Comparison of ENCODE assay signal across 21 mouse cellular contexts in the genomic region with DNA sequence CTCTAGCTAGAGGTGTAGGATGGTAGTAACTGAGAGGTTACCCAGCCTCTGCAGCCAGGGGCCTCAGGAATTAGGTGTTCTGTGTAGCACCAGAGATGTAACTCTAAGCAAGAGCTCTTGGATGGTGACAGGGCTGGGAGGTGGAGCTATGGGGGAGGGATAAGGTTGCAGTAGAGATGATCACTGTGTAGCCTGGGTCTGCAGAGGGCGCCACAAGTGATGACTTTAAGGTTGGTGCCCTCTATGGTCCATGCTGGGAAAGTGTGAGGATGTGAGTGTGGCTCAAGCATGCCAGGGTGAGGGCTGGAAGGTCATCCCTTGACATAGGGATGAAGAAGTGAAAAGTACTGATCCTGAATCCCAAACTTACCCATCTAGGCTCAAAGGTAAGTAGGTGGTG. TPM values are rescaled to one million over a fixed set of nuclear protein-coding genes. Genes with fewer than 3 reads are reported as not detected.
DNase-seq lines count a peak whose midpoint lies in the region; ATAC-seq and TF ChIP-seq lines count a peak whose summit lies in the region.
"Had no signal": no experiment of that assay in that cellular context is flagged by ENCODE, and none has a peak within 500 bp of the region (broad histone marks: within the 10 kb centered on the region; RNA-seq: fewer than 3 reads in every experiment).

No protein-coding gene starts in this region.

- no peak for ATAC-seq in intestine, postnatal 0 days
- no peak for ATAC-seq in intestine, embryonic 15.5 days
- peak; percentile 18 for ATAC-seq in Patski
- peak; percentile 91 for ATAC-seq in megakaryocyte-erythroid progenitor cell, adult 5-6 weeks (replicated peaks; ENCODE audit: low FRiP score, low TSS enrichment, poor library complexity, severe bottlenecking)
- ATAC-seq in hindbrain, embryonic 13.5 days (ENCODE audit: low FRiP score), result no peak
- ATAC-seq: activated CD4-positive, CD25-positive, alpha-beta regulatory T cell, adult 4 months; hindbrain, postnatal 0 days; midbrain, embryonic 16.5 days had no signal

- in situ Hi-C loops in Patski (cut with MboI; ENCODE audit: low pct_unique_long_range_greater_than_20kb), result no loop called here

- POLR2A ChIA-PET in Patski (lab: Charles Lee), result no interaction called here

- H3K4me1 ChIP-seq in intestine, postnatal 0 days (replicated peaks; ENCODE audit: control insufficient read depth, insufficient read depth, low read length), result no peaks in the 10 kb centered on the region
- no peaks in the 10 kb centered on the region for H3K4me1 ChIP-seq in intestine, embryonic 15.5 days (replicated peaks)
- no peaks in the 10 kb centered on the region for H3K4me1 ChIP-seq in hindbrain, embryonic 13.5 days (replicated peaks)
- H3K4me1 ChIP-seq: neural tube, embryonic 15.5 days had no signal

- no peak overlapping the region for H3K27ac ChIP-seq in intestine, postnatal 0 days (ENCODE audit: low read depth, low read length)
- H3K27ac ChIP-seq in intestine, embryonic 15.5 days, result no peak overlapping the region
- no peak overlapping the region for H3K27ac ChIP-seq in hindbrain, embryonic 13.5 days
- H3K27ac ChIP-seq: hindbrain, postnatal 0 days; left cerebral cortex, adult 2 months; neural tube, embryonic 15.5 days had no signal

- WGBS in intestine, postnatal 0 days, result 42% methylated on average over 1 of the region's 1 CpGs
- WGBS in intestine, embryonic 15.5 days, result 14% methylated on average over 1 of the region's 1 CpGs
- WGBS in hindbrain, embryonic 13.5 days, result 18% methylated on average over 1 of the region's 1 CpGs

- H3K9ac ChIP-seq in intestine, postnatal 0 days (ENCODE audit: low read depth, low read length), result no peak overlapping the region
- H3K9ac ChIP-seq in intestine, embryonic 15.5 days, result no peak overlapping the region
- no peak overlapping the region for H3K9ac ChIP-seq in hindbrain, embryonic 13.5 days
- H3K9ac ChIP-seq: neural tube, embryonic 15.5 days had no signal

- DNase-seq in 416B (ENCODE audit: low read depth) (peak; percentile 69), Patski (ENCODE audit: low read depth, low spot score) (no peak)
- no peak for DNase-seq in left cerebral cortex, adult 11 months (ENCODE audit: low spot score)
- DNase-seq in testis, postnatal 10 days (ENCODE audit: low spot score), result no peak
- DNase-seq: cerebellum, adult 8-10 months; gastrocnemius, postnatal 14 days; kidney, postnatal 10 days had no signal

- no peaks in the 10 kb centered on the region for H3K36me3 ChIP-seq in intestine, postnatal 0 days (ENCODE audit: control insufficient read depth, insufficient read depth)
- H3K36me3 ChIP-seq in intestine, embryonic 15.5 days, result no peaks in the 10 kb centered on the region
- no peaks in the 10 kb centered on the region for H3K36me3 ChIP-seq in hindbrain, embryonic 13.5 days
- H3K36me3 ChIP-seq: neural tube, embryonic 15.5 days had no signal

- no peak overlapping the region for H3K4me3 ChIP-seq in intestine, postnatal 0 days (ENCODE audit: low read depth, low read length)
- H3K4me3 ChIP-seq in intestine, embryonic 15.5 days (replicated peaks), result no peak overlapping the region
- no peak overlapping the region for H3K4me3 ChIP-seq in hindbrain, embryonic 13.5 days
- H3K4me3 ChIP-seq: left cerebral cortex, adult 2 months; neural tube, embryonic 15.5 days had no signal

- no peaks in the 10 kb centered on the region for H3K27me3 ChIP-seq in intestine, postnatal 0 days (replicated peaks; ENCODE audit: control insufficient read depth, insufficient read depth, low read length)
- no peaks in the 10 kb centered on the region for H3K27me3 ChIP-seq in intestine, embryonic 15.5 days (replicated peaks)
- no peaks in the 10 kb centered on the region for H3K27me3 ChIP-seq in Patski
- no peaks in the 10 kb centered on the region for H3K27me3 ChIP-seq in hindbrain, embryonic 13.5 days
- H3K27me3 ChIP-seq: neural tube, embryonic 15.5 days had no signal

- H3K9me3 ChIP-seq in intestine, postnatal 0 days (ENCODE audit: control insufficient read depth), result no peaks in the 10 kb centered on the region
- H3K9me3 ChIP-seq in intestine, embryonic 15.5 days, result no peaks in the 10 kb centered on the region
- no peaks in the 10 kb centered on the region for H3K9me3 ChIP-seq in hindbrain, embryonic 13.5 days
- H3K9me3 ChIP-seq: neural tube, embryonic 15.5 days had no signal

- TF ChIP-seq CTCF in intestine, postnatal 0 days (IDR thresholded peaks at IDR 0.05; ENCODE audit: low read depth), result peak; percentile 49
- TF ChIP-seq CTCF in Patski (IDR thresholded peaks at IDR 0.05), result no peak

- CTCF ChIA-PET in Patski (lab: Charles Lee), result interaction anchor here (1.1 to 3.3 kb wide), 9 partner anchors 13 to 53 kb away, joined by 3 to 10 read pairs (median 6); no protein-coding TSS in a partner anchor

- no peak overlapping the region for H3K4me2 ChIP-seq in intestine, postnatal 0 days (replicated peaks; ENCODE audit: low read depth)
- no peak overlapping the region for H3K4me2 ChIP-seq in intestine, embryonic 15.5 days (replicated peaks)
- H3K4me2 ChIP-seq in hindbrain, embryonic 13.5 days, result no peak overlapping the region
- H3K4me2 ChIP-seq: neural tube, embryonic 15.5 days had no signal

RNA-seq across cellular contexts. Expression of a gene that starts 11.8 kb away (rescaled TPM):
- 15.4 and 16.1 TPM in 2 replicates for polyA plus RNA-seq in intestine, postnatal 0 days (2015; fragmentation: Nextera tagmentation; extraction: Ambion mirVana)
- 12.0 and 12.2 TPM in 2 replicates for polyA plus RNA-seq in intestine, embryonic 15.5 days (2015; fragmentation: Nextera tagmentation; extraction: Ambion mirVana)
- 5.5 TPM for polyA plus RNA-seq in Patski (2021)
- 5.5 and 10.9 TPM in 2 replicates for total RNA-seq in megakaryocyte-erythroid progenitor cell, adult 5-6 weeks (2014; fragmentation: Nextera tagmentation)
- 3.5 and 5.3 TPM in 2 replicates for total RNA-seq in megakaryocyte-erythroid progenitor cell, adult 5-6 weeks (2017)
- 32.0 and 34.5 TPM in 2 replicates for polyA plus RNA-seq in hindbrain, embryonic 13.5 days (2015; fragmentation: Nextera tagmentation; extraction: Ambion mirVana)

RNA-seq across cellular contexts. Expression of a gene that starts 20.1 kb away (rescaled TPM):
- polyA plus RNA-seq in intestine, postnatal 0 days (2015; fragmentation: Nextera tagmentation; extraction: Ambion mirVana), result 2.5 and 3.0 TPM in 2 replicates
- polyA plus RNA-seq in intestine, embryonic 15.5 days (2015; fragmentation: Nextera tagmentation; extraction: Ambion mirVana), result 0.15 TPM in 1 of 2 replicates, not detected in the other
- polyA plus RNA-seq in Patski (2021), result 1.0 TPM
- total RNA-seq in megakaryocyte-erythroid progenitor cell, adult 5-6 weeks (2014; fragmentation: Nextera tagmentation), result not detected in 2 replicates
- total RNA-seq in megakaryocyte-erythroid progenitor cell, adult 5-6 weeks (2017), result not detected in 2 replicates
- not detected in 2 replicates for polyA plus RNA-seq in hindbrain, embryonic 13.5 days (2015; fragmentation: Nextera tagmentation; extraction: Ambion mirVana)
- total RNA-seq: gastrocnemius, postnatal 14 days; hindbrain, postnatal 0 days; left cerebral cortex, adult 2 months had no signal
- polyA plus RNA-seq: activated CD4-positive, CD25-positive, alpha-beta regulatory T cell, adult 4 months; brain, embryonic 14.5 days; embryonic facial prominence, embryonic 11.5 days; forebrain, embryonic 11.5 days; heart, embryonic 14.5 days; hindbrain, postnatal 0 days; liver, embryonic 16.5 days; midbrain, embryonic 16.5 days; neural tube, embryonic 15.5 days had no signal

RNA-seq across cellular contexts. Expression of a gene that starts 44.0 kb away (rescaled TPM):
- 0.37 and 0.44 TPM in 2 replicates for polyA plus RNA-seq in intestine, postnatal 0 days (2015; fragmentation: Nextera tagmentation; extraction: Ambion mirVana)
- polyA plus RNA-seq in intestine, embryonic 15.5 days (2015; fragmentation: Nextera tagmentation; extraction: Ambion mirVana), result 0.48 and 0.88 TPM in 2 replicates
- polyA plus RNA-seq in Patski (2021), result not detected
- 1.8 and 3.9 TPM in 2 replicates for total RNA-seq in megakaryocyte-erythroid progenitor cell, adult 5-6 weeks (2014; fragmentation: Nextera tagmentation)
- 1.7 and 2.4 TPM in 2 replicates for total RNA-seq in megakaryocyte-erythroid progenitor cell, adult 5-6 weeks (2017)
- polyA plus RNA-seq in hindbrain, embryonic 13.5 days (2015; fragmentation: Nextera tagmentation; extraction: Ambion mirVana), result 0.04 TPM in 1 of 2 replicates, not detected in the other
- total RNA-seq: gastrocnemius, postnatal 14 days; left cerebral cortex, adult 2 months had no signal
- polyA plus RNA-seq: brain, embryonic 14.5 days; embryonic facial prominence, embryonic 11.5 days; forebrain, embryonic 11.5 days; heart, embryonic 14.5 days; hindbrain, postnatal 0 days; midbrain, embryonic 16.5 days had no signal

Comparison
In these comparisons a context has a peak if more than half of its experiments do, and no peak if none do; other contexts are left out.
1. ATAC-seq: peak in Patski (single experiment) and megakaryocyte-erythroid progenitor cell, adult 5-6 weeks (single experiment); none in intestine, postnatal 0 days (single experiment), intestine, embryonic 15.5 days (single experiment) and hindbrain, embryonic 13.5 days (single experiment).